Mouse (Mus musculus): ENCODE measurements around the gene Cdca3.

Gene Cdca3

DNA sequence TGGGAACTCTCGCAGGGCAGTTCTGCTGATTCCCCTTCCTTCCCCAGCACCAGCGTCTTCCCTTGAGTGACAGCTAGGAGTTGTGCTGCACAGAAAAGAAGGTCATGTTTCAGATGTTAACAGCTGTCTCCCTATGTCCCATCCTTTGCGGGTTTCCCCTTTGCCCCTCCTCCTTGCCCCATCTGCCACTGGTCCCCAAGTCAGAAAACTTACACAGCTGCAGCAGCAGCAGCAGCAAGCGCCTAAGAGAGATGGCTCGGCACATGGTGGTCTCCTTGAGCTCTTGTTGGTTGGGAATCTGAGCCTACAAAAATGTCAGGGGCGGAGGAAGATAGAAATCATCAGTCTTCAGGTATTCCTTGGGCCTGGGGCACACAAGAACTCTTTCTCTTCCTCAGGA is 50.0 kb downstream of the Cdca3 start:
- DNase-seq, result no peak

DNA sequence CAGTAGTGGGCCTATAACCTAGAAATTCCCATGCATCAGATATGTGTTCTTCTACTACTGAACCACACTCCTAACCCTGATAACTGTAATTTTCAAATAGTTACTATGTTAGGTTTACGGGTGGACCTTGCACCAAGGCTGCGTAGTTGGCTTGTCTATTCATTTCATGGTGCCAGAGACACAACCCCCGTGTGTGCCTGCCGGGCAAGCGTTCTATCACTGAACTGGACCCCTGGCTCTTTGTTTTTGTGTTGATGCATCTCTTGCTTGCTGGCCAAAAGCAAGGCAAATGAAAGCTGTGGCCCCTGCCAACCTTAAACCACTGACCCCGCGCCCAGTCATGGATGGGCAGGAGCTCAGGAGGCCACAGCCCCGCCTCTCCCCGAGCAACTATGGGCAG is 52.5 kb downstream of the Cdca3 start:
- DNase-seq, result no peak
